Mouse (Mus musculus) bone marrow macrophage, adult 2 months (primary cell): Measurements from ENCODE around the gene Glb1.

ENCODE experiments used
- CTCF ChIP-seq: IDR thresholded peaks from 2 replicates; pipeline ENCODE4 v1.5.1; 2012; ENCODE audit warnings: low read depth, mild to moderate bottlenecking, low read length, moderate library complexity
- POLR2A ChIP-seq: IDR thresholded peaks from 2 replicates; pipeline ENCODE4 v1.6.1; 2012; ENCODE audit warnings: mild to moderate bottlenecking, low read depth, low read length, borderline replicate concordance

- no peak for TF ChIP-seq CTCF
- TF ChIP-seq POLR2A = no peak
These were observed 10.2 kb upstream of the Glb1 start for GRCm38 (mm10) chr9:114390749-114391075.
